Mouse (Mus musculus): ENCODE measurements around the gene Dnajb3.

Dnajb3 gene

GRCm38 (mm10) chr1:88205294-88205922 lies at the start of gene Dnajb3:
TSS of gene Dnajb3 (minus strand) at chr1:88205782.
- peak in 1 of 2 experiments; percentile 60 for DNase-seq

GRCm38 (mm10) chr1:88254793-88255465 lies 49.3 kb upstream of the Dnajb3 start:
- DNase-seq, result no peak

GRCm38 (mm10) chr1:88253540-88253939 lies 48.0 kb upstream of the Dnajb3 start:
- DNase-seq, result no peak

- no peak for DNase-seq
Measured at GRCm38 (mm10) chr1:88253106-88253505, 47.5 kb upstream of the Dnajb3 start.

GRCm38 (mm10) chr1:88250023-88250422 lies 44.4 kb upstream of the Dnajb3 start:
- no peak for DNase-seq

- no peak for DNase-seq
Measured at GRCm38 (mm10) chr1:88249596-88249995, 44.0 kb upstream of the Dnajb3 start.

- no peak for DNase-seq
Measured at GRCm38 (mm10) chr1:88248658-88249057, 43.1 kb upstream of the Dnajb3 start.

GRCm38 (mm10) chr1:88247660-88248059 lies 42.1 kb upstream of the Dnajb3 start:
- no peak for DNase-seq

- no peak for DNase-seq
Measured at GRCm38 (mm10) chr1:88246386-88246785, 40.8 kb upstream of the Dnajb3 start.

- no peak for DNase-seq
Measured at GRCm38 (mm10) chr1:88245881-88246280, 40.3 kb upstream of the Dnajb3 start.

GRCm38 (mm10) chr1:88243861-88244260 lies 38.3 kb upstream of the Dnajb3 start:
- DNase-seq, result no peak

GRCm38 (mm10) chr1:88240579-88240978 lies 35.0 kb upstream of the Dnajb3 start:
- no peak for DNase-seq

- DNase-seq, result no peak
Measured at GRCm38 (mm10) chr1:88240072-88240471, 34.5 kb upstream of the Dnajb3 start.

- no peak for DNase-seq
Measured at GRCm38 (mm10) chr1:88238771-88239170, 33.2 kb upstream of the Dnajb3 start.

- DNase-seq, result no peak
Measured at GRCm38 (mm10) chr1:88237311-88237710, 31.7 kb upstream of the Dnajb3 start.

- peak; percentile 62 to 78 for DNase-seq
Measured at GRCm38 (mm10) chr1:88235894-88236415, 30.4 kb upstream of the Dnajb3 start.

GRCm38 (mm10) chr1:88235046-88235893 lies 29.7 kb upstream of the Dnajb3 start:
- no peak for DNase-seq

- no peak for DNase-seq
Measured at GRCm38 (mm10) chr1:88234646-88235045, 29.1 kb upstream of the Dnajb3 start.

GRCm38 (mm10) chr1:88234248-88234610 lies 28.6 kb upstream of the Dnajb3 start:
- no peak for DNase-seq

- no peak for DNase-seq
Measured at GRCm38 (mm10) chr1:88233421-88234247, 28.1 kb upstream of the Dnajb3 start.

- no peak for DNase-seq
Measured at GRCm38 (mm10) chr1:88232664-88233380, 27.2 kb upstream of the Dnajb3 start.

All from kidney, adult 8-10 months (tissue).